Mouse (Mus musculus) B cell, adult 2 months (primary cell): ENCODE measurements around the gene Gm14296.
"Not testable (repeated sequence)": the region's sequence is repeated elsewhere in the genome, so short reads cannot be mapped to it uniquely, and the experiment has no call there.

ENCODE experiments used
- DNase-seq, 2 experiments: peaks; one replicate each; pipeline ENCODE4 v3.0.0; 2022

The Gm14296 gene

GRCm38 (mm10) chr2:176927709-176928108 is at the start of gene Gm14296:
TSS of gene Gm14296 (minus strand) at chr2:176927809.
- not testable (repeated sequence) for DNase-seq

GRCm38 (mm10) chr2:176905464-176905863 is 22.1 kb downstream of the Gm14296 start:
- not testable (repeated sequence) for DNase-seq
